Mouse (Mus musculus): ENCODE results near the gene Padi3.

DNA sequence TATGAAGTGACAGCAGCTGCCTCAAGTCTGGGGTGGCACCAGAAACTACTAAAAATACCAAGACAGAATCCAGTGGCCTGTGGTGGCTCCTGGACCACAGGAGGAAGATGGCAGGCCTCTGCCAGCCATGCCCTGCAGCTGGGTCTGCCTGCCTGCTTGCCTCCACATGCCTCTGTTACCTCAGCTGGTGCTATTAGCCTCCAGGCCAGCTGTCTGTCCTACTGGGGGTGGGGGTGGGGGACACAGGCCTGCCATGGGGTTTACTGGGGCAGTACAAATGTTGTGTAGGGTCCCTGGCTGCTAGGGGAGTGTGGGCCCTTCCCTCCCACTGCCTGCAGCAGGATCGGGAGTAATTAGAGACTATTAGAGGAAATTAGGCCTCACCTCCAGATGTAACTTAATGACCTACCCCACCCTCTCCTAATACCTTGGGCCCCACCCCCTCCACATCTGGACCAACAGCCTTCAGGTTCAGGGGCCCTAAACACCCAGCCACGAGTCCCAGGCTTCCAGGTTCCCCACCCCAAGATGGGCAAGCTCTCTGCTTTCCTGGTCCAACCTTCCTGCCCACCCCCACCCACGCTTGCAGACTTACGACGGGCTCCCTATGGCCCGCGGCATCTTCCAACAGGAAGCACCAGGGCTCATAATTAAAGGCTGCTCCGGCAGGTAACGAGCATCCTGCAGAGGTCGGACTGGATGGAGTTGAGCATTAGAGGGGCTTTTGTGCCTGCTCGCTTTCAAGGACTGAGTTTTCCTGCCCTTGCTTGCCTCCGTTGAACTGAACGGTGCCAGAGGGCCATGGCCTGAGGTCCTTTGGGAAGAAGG is 3.1 kb upstream of the Padi3 start:
- no peak for TF ChIP-seq CTCF (IDR thresholded peaks at IDR 0.05; ENCODE audit: borderline replicate concordance, insufficient read depth, low read length)
- TF ChIP-seq POLR2A (IDR thresholded peaks at IDR 0.05; ENCODE audit: low read depth, low read length) = no peak

Measured in embryonic fibroblast, embryonic 13.5 days (primary cell).